Mouse (Mus musculus): ENCODE measurements around the gene Mcf2l. TPM values are rescaled to one million over a fixed set of nuclear protein-coding genes. Genes with fewer than 3 reads are reported as not detected.

Mcf2l gene
- polyA plus RNA-seq, 1 experiment from 2014 or later = 18.7 TPM

DNA sequence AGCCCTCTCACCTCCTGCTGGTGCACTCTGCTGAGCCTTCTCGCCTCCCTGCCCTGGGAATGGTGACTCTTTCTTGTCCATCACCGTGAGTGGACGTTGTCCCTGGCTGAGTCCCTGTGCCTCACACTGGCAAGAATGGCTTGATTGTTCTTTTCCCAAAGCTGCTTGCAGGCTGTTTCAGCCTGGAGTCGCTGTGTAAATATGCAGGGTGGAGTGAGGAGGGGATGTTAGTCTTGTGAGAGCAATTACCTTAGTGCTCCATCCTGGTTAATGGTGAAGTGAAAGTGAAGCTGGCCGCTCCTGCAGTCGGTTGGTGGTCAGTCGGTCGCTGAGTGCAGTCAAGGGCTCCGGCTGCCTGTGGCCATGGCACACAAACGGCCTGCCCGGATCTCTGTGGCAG lies 57.8 kb downstream of the Mcf2l start:
- 49% methylated on average over 11 of the region's 11 CpGs for WGBS
- Histone ChIP-seq H3K9me3 (replicated peaks) (no peaks in the 10 kb centered on the region), H3K36me3 (no peaks in the 10 kb centered on the region), H3K4me3 (replicated peaks) (no peak overlapping the region), H3K27ac (replicated peaks) (no peak overlapping the region), H3K27me3 (no peaks in the 10 kb centered on the region), H3K9ac (no peak overlapping the region), H3K4me2 (replicated peaks) (no peak overlapping the region), H3K4me1 (no peaks in the 10 kb centered on the region)
- ATAC-seq (ENCODE audit: insufficient number of reproducible peaks, low FRiP score, low TSS enrichment, low read depth) = no peak

DNA sequence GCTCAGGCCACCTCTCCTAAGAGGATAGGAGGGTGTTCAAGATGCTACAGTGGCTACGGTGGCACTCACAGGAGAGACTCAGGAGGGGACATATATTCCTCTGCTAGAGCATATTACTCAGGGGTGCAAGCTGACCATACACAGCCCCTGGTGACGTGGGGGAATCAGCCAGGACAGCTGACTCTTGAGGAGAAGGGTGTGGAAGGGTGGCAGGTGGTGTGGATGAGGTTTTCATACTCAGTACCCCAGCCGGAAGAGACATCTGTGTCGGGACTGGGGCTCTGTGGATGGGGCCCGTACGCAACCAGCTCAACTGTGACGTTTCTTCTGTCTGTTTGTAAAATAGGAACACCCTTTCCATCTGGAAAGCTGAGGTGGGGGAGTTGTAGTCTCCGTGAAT lies 58.9 kb downstream of the Mcf2l start:
- Histone ChIP-seq H3K27ac (replicated peaks) (no peak overlapping the region), H3K9me3 (replicated peaks) (no peaks in the 10 kb centered on the region), H3K36me3 (no peaks in the 10 kb centered on the region), H3K4me3 (replicated peaks) (no peak overlapping the region), H3K27me3 (no peaks in the 10 kb centered on the region), H3K4me1 (no peaks in the 10 kb centered on the region), H3K4me2 (replicated peaks) (no peak overlapping the region), H3K9ac (no peak overlapping the region)
- WGBS = 74% methylated on average over 8 of the region's 8 CpGs
- no peak for ATAC-seq (ENCODE audit: insufficient number of reproducible peaks, low FRiP score, low TSS enrichment, low read depth)

DNA sequence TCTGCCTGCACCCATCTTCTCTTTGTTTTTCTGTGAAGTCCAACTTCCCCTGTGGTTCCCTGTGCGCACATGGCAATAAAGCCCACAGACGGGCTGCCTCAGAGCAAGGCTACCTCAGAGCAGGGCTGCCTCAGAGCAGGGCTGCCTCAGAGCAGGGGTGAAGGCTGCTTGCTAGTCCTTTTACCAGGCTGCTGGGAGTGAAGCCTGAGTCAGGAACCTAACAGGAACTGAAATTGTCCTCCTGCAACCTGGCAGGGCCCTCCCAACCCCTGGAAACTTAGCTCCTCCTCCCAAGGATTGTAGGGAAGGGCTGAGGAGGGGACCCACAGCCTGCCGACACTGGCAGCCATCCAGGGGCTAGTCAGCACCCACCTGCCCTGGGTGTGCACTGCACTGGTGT lies 60.2 kb downstream of the Mcf2l start:
- Histone ChIP-seq H3K36me3 (no peaks in the 10 kb centered on the region), H3K4me2 (replicated peaks) (no peak overlapping the region), H3K4me3 (replicated peaks) (no peak overlapping the region), H3K9me3 (replicated peaks) (no peaks in the 10 kb centered on the region), H3K27ac (replicated peaks) (no peak overlapping the region), H3K9ac (no peak overlapping the region), H3K27me3 (no peaks in the 10 kb centered on the region), H3K4me1 (no peaks in the 10 kb centered on the region)
- 52% methylated on average over 3 of the region's 3 CpGs for WGBS
- no peak for ATAC-seq (ENCODE audit: insufficient number of reproducible peaks, low FRiP score, low TSS enrichment, low read depth)

DNA sequence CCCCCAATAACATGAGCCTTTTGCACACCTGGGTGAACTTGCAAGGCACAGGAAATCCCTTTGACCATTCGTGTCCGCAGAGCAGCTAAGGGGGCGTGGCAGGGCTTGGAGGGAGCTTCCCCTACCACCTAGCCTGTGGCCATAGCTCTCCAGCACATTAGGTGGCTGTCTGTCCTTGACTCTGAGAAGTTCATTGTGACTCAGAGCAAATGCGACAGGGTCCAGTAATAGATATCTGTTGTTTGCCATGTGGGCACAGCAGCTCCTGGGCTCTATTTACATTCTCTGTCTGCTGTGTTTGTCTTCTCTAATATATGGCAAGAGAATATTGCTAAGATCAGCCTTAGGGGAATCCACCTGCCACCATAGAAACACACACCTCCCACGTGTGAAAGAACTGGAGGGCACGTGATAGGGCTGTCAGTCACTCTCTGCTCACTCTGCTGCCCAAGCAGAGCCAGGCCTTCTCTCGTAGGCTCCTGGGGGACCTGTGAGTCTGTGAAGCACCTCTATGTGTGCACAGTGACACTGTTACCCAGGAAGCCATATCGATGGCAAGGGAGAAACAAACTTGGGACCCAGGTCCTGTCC lies 60.9 kb downstream of the Mcf2l start:
- H3K9ac ChIP-seq = no peak overlapping the region
- H3K4me3 ChIP-seq (replicated peaks) = no peak overlapping the region
- no peak for ATAC-seq (ENCODE audit: insufficient number of reproducible peaks, low FRiP score, low TSS enrichment, low read depth)
- H3K36me3 ChIP-seq = no peaks in the 10 kb centered on the region
- H3K9me3 ChIP-seq (replicated peaks) = no peaks in the 10 kb centered on the region
- no peaks in the 10 kb centered on the region for H3K27me3 ChIP-seq
- H3K4me1 ChIP-seq = no peaks in the 10 kb centered on the region
- no peak overlapping the region for H3K27ac ChIP-seq (replicated peaks)
- WGBS = 67% methylated on average over 8 of the region's 8 CpGs
- H3K4me2 ChIP-seq (replicated peaks) = no peak overlapping the region

DNA sequence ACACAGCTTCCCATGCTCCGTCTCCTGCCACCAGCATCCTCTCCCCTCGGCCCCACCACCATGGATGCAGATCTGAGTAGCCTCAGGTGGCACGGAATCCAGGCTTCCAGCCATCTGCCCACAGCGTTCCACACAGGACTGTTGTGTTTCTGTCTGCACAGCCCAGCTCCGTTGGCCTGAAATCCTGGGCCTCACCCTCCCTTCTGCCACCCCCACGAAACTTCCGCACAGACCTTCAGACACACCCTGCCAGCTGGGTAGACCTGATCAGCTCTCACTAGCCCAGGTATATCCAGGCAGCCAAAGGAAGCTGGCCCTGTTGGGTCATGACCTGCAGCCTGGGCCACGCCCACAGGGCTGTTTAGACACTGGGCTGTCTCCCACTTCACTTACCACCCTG lies 66.9 kb downstream of the Mcf2l start:
- H3K27me3 ChIP-seq = no peaks in the 10 kb centered on the region
- no peaks in the 10 kb centered on the region for H3K4me1 ChIP-seq
- H3K9me3 ChIP-seq (replicated peaks) = no peaks in the 10 kb centered on the region
- no peak overlapping the region for H3K4me3 ChIP-seq (replicated peaks)
- H3K36me3 ChIP-seq = no peaks in the 10 kb centered on the region
- H3K27ac ChIP-seq (replicated peaks) = no peak overlapping the region
- H3K4me2 ChIP-seq (replicated peaks) = no peak overlapping the region
- H3K9ac ChIP-seq = no peak overlapping the region
- 76% methylated on average over 8 of the region's 8 CpGs for WGBS
- no peak for ATAC-seq (ENCODE audit: insufficient number of reproducible peaks, low FRiP score, low TSS enrichment, low read depth)

DNA sequence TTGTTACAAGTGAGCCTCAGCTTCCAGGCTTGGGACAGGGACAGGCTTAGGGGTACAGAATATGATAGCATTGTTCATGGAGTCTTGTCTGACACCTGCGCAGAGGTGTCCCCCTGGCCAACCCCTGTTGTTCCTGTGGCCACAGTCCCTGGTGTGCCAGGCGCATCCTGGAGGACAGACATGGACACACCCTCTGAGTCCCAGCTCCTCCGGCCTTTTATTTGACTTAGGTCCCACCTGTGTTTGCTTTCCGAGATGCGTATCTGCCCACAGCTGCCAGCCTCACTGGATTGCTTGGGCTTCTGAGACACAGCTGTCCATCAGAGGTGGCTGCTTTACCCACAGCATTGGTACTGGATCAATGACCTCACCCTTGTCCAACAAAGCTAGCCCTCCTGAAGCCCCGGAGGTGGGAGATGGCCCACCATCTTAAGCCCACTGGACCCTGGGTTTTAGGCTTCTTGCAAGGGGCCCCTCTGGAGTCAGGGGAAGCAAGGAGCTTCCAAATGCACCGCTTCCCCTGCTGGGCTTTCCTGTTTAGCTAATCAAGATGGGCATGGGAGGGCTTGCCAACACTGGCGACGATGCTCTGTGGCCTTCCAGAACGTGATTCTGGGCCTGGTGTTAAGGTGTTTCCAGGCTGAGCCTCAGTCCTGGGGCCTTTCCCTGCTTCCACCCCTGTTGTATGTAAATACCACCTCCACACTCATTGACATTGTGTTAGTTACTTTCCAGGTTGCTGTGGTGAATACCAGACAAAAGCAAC lies 67.7 kb downstream of the Mcf2l start:
- no peaks in the 10 kb centered on the region for H3K36me3 ChIP-seq
- no peak overlapping the region for H3K9ac ChIP-seq
- WGBS = 74% methylated on average over 10 of the region's 10 CpGs
- no peaks in the 10 kb centered on the region for H3K9me3 ChIP-seq (replicated peaks)
- no peak overlapping the region for H3K4me3 ChIP-seq (replicated peaks)
- H3K4me1 ChIP-seq = no peaks in the 10 kb centered on the region
- ATAC-seq (ENCODE audit: insufficient number of reproducible peaks, low FRiP score, low TSS enrichment, low read depth) = no peak
- no peaks in the 10 kb centered on the region for H3K27me3 ChIP-seq
- no peak overlapping the region for H3K4me2 ChIP-seq (replicated peaks)
- H3K27ac ChIP-seq (replicated peaks) = no peak overlapping the region

DNA sequence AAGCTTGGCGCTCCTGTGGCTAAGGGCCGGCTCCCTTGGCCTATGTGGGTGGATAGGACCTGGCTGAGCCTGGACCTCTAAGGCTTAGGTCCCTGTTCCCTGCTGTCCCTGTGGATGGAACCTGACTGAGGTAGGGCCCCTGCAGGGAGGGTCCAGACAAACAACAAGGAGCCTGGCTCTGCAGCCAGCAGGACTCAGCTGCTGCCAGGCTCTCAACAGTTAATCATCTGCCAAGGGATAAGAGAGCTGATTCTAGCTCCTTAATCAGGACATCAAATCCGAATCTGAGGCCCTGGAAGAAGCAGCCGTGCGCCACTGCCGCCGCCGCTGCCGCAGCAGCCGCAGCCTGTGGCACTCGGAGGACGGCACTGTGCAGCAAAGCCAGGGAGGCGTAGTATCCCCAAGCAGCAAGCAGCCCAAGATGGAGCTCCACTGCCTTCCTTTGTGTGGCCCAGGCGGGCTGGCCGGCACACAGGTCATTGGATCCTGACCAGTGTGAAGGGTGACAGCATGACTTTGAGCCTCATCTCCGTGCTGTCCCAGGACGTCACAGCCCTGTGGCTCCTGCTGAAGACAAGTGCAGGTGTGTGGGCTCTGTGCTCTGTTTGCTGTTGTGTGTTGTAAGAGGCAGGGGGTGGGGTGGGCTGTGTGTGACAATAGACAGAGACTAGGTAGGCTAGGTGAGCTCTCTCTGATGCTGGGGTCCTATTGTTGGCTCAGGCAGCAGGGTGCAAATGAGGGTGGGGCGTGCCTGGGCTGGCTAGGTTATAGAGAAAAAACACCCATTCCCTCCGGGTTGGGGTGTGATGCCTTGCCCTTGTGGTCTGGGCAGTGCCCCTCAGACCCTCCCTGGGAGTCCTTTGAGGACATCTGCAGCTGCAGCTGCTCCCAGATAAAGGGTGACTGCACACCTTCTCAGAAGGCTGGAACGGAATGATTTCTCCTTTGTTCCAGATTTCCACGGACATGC lies 74.3 kb downstream of the Mcf2l start:
- peak; percentile 36 for ATAC-seq (ENCODE audit: insufficient number of reproducible peaks, low FRiP score, low TSS enrichment, low read depth)
- H3K9ac ChIP-seq = peak overlapping the region; percentile 33
- peak overlapping the region; percentile 53 for H3K4me2 ChIP-seq (replicated peaks)
- H3K9me3 ChIP-seq (replicated peaks) = no peaks in the 10 kb centered on the region
- H3K27me3 ChIP-seq = no peaks in the 10 kb centered on the region
- peak overlapping the region; percentile 55 for H3K27ac ChIP-seq (replicated peaks)
- peak overlapping the region; percentile 43 for H3K4me3 ChIP-seq (replicated peaks)
- 6% methylated on average over 21 of the region's 21 CpGs for WGBS
- no peaks in the 10 kb centered on the region for H3K36me3 ChIP-seq
- H3K4me1 ChIP-seq = peaks cover 27% of the 10 kb centered on the region

DNA sequence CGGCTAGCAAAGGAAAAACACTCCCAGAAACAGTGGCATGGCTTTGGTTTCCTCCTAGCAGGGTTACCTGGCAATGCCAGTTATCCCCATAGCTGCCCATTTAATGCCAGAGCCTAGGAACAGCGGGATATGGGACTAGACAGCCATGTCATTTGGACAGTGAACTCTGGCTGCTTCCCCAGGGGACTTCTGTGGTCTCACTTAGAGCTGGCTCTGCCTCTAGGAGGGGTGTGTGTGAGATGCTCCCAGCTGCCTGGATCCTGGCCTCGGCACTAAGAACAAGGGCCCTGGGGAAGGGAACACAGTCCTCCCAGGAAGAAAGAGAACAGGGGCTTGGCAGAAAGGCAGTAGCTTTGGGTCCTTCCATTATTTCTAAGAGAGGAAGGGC lies 75.0 kb downstream of the Mcf2l start:
- 12% methylated on average over 3 of the region's 3 CpGs for WGBS
- ATAC-seq (ENCODE audit: insufficient number of reproducible peaks, low FRiP score, low TSS enrichment, low read depth) = no peak
- H3K9me3 ChIP-seq (replicated peaks) = no peaks in the 10 kb centered on the region
- peak overlapping the region; percentile 39; the same call in 1 of the 2 replicates for H3K27ac ChIP-seq (replicated peaks)
- no peaks in the 10 kb centered on the region for H3K27me3 ChIP-seq
- peak overlapping the region; percentile 43 for H3K4me3 ChIP-seq (replicated peaks)
- peaks cover 27% of the 10 kb centered on the region for H3K4me1 ChIP-seq
- H3K9ac ChIP-seq = peak overlapping the region; percentile 10; the same call in 1 of the 2 replicates
- H3K4me2 ChIP-seq (replicated peaks) = peak overlapping the region; percentile 53
- H3K36me3 ChIP-seq = no peaks in the 10 kb centered on the region

DNA sequence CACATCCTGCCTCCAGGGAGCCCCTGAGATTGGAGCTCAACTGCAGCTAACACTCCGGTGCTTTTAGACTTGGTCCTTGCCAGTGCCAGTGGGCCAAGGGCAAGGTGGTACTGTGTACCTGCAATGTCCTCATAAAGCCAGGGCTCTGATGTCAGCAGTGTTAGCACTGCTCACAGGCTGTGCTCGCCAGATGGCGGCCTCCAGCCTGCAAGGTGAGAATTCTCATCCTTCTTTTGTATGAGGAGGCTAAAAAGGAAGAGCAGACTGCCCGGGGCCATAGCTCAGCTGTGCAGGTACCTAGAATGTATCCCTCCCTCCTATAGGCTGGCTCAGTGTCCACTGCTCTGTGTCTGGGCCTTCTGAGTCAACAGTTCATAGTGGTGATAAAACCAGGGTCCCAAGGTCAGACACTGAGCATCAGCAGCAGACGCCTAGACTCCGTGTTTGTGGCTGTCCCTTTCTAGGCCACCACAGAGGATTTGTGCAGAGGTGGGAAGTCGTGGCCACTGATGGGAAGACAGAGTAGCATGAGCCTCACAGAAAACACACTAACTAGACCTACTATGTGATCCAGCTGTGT lies 77.5 kb downstream of the Mcf2l start:
- no peak overlapping the region for H3K27ac ChIP-seq (replicated peaks)
- no peak for ATAC-seq (ENCODE audit: insufficient number of reproducible peaks, low FRiP score, low TSS enrichment, low read depth)

DNA sequence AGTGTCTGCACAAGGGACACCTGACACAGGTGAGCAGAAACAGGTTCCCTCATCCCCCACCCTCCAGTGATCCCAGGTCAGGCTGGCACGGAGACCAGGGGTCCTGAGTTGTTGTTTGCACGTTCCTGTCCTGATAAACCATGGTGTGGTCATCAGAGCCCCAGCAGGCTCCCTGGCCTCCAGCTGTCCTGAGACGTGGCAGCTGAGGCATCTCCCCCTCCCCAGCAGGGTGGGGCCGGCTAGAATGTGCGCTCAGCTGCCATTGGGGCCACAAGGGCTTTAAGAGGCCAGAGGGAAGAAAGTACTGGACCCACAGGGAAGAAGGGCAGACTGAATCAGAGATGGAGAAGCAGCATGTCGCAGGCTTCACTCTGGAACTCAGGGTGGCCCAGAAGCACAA lies 79.1 kb downstream of the Mcf2l start:
- no peak overlapping the region for H3K4me2 ChIP-seq (replicated peaks)
- no peaks in the 10 kb centered on the region for H3K36me3 ChIP-seq
- WGBS = 51% methylated on average over 6 of the region's 6 CpGs
- no peak overlapping the region for H3K4me3 ChIP-seq (replicated peaks)
- no peak for ATAC-seq (ENCODE audit: insufficient number of reproducible peaks, low FRiP score, low TSS enrichment, low read depth)
- H3K4me1 ChIP-seq = peaks cover 23% of the 10 kb centered on the region
- H3K9me3 ChIP-seq (replicated peaks) = no peaks in the 10 kb centered on the region
- no peak overlapping the region for H3K27ac ChIP-seq (replicated peaks)
- H3K27me3 ChIP-seq = no peaks in the 10 kb centered on the region
- H3K9ac ChIP-seq = no peak overlapping the region

More for the DNA sequence above, 77.5 kb downstream of the Mcf2l start:
- no peak overlapping the region for H3K9ac ChIP-seq
- H3K9me3 ChIP-seq (replicated peaks) = no peaks in the 10 kb centered on the region
- H3K4me1 ChIP-seq = peaks cover 27% of the 10 kb centered on the region
- 73% methylated on average over 7 of the region's 7 CpGs for WGBS
- H3K4me2 ChIP-seq (replicated peaks) = no peak overlapping the region
- H3K27me3 ChIP-seq = no peaks in the 10 kb centered on the region
- H3K36me3 ChIP-seq = no peaks in the 10 kb centered on the region
- H3K4me3 ChIP-seq (replicated peaks) = no peak overlapping the region

DNA sequence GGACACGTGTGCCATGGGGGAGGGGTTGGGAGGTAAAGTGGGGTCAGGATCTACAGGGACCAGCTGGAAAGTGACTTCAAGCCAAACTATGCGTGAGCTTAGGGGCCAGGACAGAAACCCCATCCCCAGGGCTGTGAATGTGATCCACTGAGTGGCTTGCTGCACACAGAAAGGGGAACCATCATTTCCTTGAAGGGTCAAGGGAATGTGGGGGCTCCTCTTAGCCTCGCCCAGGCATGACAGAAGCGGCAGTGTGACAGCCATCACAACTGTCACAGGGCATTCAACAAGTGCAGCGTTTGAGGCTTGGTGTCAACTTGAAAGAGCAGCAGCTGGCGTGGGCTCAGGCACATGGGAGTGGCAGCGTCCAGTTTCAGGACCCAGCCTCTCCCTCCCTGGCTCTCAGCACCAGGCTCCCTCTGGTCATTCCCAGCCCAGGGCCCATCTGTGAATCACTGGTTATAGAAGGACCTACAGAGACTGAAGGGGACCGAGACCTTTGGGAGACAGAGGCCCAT lies 81.8 kb downstream of the Mcf2l start:
- no peaks in the 10 kb centered on the region for H3K9me3 ChIP-seq (replicated peaks)
- no peak overlapping the region for H3K4me2 ChIP-seq (replicated peaks)
- H3K27me3 ChIP-seq = no peaks in the 10 kb centered on the region
- WGBS = 79% methylated on average over 8 of the region's 8 CpGs
- H3K36me3 ChIP-seq = no peaks in the 10 kb centered on the region
- peak; percentile 17; the same call in 1 of the 2 replicates for ATAC-seq (ENCODE audit: insufficient number of reproducible peaks, low FRiP score, low TSS enrichment, low read depth)
- no peak overlapping the region for H3K27ac ChIP-seq (replicated peaks)
- H3K4me1 ChIP-seq = no peaks in the 10 kb centered on the region
- no peak overlapping the region for H3K4me3 ChIP-seq (replicated peaks)
- H3K9ac ChIP-seq = no peak overlapping the region
